8 mouse cellular contexts compared by ENCODE assay signal in genomic region chr7:28208988-28209508, GRCm38 (mm10). TPM values are rescaled to one million over a fixed set of nuclear protein-coding genes. Genes with fewer than 3 reads are reported as not detected.
DNase-seq lines count a peak whose midpoint lies in the region; ATAC-seq lines count a peak whose summit lies in the region.

No protein-coding gene starts in this region.

- H3K27ac ChIP-seq in intestine, embryonic 14.5 days (ENCODE audit: low read depth) = peak overlapping the region; percentile 51; the same call in 1 of the 2 replicates

- no peaks in the 10 kb centered on the region for H3K9me3 ChIP-seq in intestine, embryonic 14.5 days (ENCODE audit: control insufficient read depth, low read length)
- no peaks in the 10 kb centered on the region for H3K9me3 ChIP-seq in megakaryocyte, embryonic 14.5 days

- intact Hi-C loops in left cerebral cortex, postnatal 10 days (cut with DNase I) = loop anchor here (5.0 kb wide), 1 partner anchor 58 kb away; the partner anchor contains the start of gene Eid2

- WGBS in intestine, embryonic 14.5 days = 45% methylated on average over 19 of the region's 19 CpGs

- no peaks in the 10 kb centered on the region for H3K4me1 ChIP-seq in intestine, embryonic 14.5 days (replicated peaks; ENCODE audit: control insufficient read depth, insufficient read depth, low read length)
- H3K4me1 ChIP-seq in megakaryocyte, embryonic 14.5 days = peaks cover 46% of the 10 kb centered on the region

- H3K36me3 ChIP-seq in intestine, embryonic 14.5 days (ENCODE audit: control insufficient read depth, insufficient read depth, low read length) = no peaks in the 10 kb centered on the region
- H3K36me3 ChIP-seq in megakaryocyte, embryonic 14.5 days (replicated peaks; ENCODE audit: low read length) = no peaks in the 10 kb centered on the region

- H3K4me3 ChIP-seq in intestine, embryonic 14.5 days (ENCODE audit: low read depth, low read length) = peak overlapping the region; percentile 28
- H3K4me3 ChIP-seq in megakaryocyte, embryonic 14.5 days (replicated peaks) = peak overlapping the region; percentile 87

- peak overlapping the region; percentile 48 for H3K4me2 ChIP-seq in intestine, embryonic 14.5 days (ENCODE audit: low read length)

- ATAC-seq in intestine, embryonic 14.5 days (replicated peaks; ENCODE audit: low FRiP score, low TSS enrichment, low read depth) = no peak; the same call in 1 of the 2 replicates
- ATAC-seq in erythroid progenitor cell, adult 5-6 weeks (replicated peaks; ENCODE audit: low FRiP score, poor library complexity, severe bottlenecking) = no peak

- H3K9ac ChIP-seq in intestine, embryonic 14.5 days (ENCODE audit: low read length) = peak overlapping the region; percentile 18; the same call in 1 of the 2 replicates

- peak; percentile 77 for DNase-seq in adrenal gland, adult 2 months
- DNase-seq in embryo, embryonic 11 days = peak; percentile 84
- DNase-seq in gastrocnemius, postnatal 4 days (ENCODE audit: low spot score in 2 of 2) = peak; percentile 22 to 55
- DNase-seq in intestine, embryonic 14.5 days (ENCODE audit: low spot score) = no peak
- peak; percentile 61 to 82 for DNase-seq in left cerebral cortex, postnatal 10 days (ENCODE audit: extremely low spot score in 1 of 2, low spot score in 2 of 2)
- peak; percentile 73 for DNase-seq in right cerebral cortex, postnatal 14 days

- H3K27me3 ChIP-seq in intestine, embryonic 14.5 days (replicated peaks; ENCODE audit: control insufficient read depth, insufficient read depth, low read length) = no peaks in the 10 kb centered on the region
- H3K27me3 ChIP-seq in megakaryocyte, embryonic 14.5 days (replicated peaks) = peaks cover 5% of the 10 kb centered on the region

RNA-seq across cellular contexts. Expression of gene Dyrk1b, which starts 29.8 kb away (rescaled TPM):
- total RNA-seq in adrenal gland, adult 2 months (2021) = 10 to 100 TPM; 25.5 to 33.4 TPM
- 104 and 107 TPM in 2 replicates for polyA plus RNA-seq in adrenal gland, adult 2 months (2012; rRNA removed)
- total RNA-seq in gastrocnemius, postnatal 4 days (2021) = 100 to 1,000 TPM; 118 to 131 TPM
- polyA plus RNA-seq in intestine, embryonic 14.5 days (2014; fragmentation: Nextera tagmentation; extraction: Ambion mirVana) = 10.0 and 11.9 TPM in 2 replicates
- 10 to 100 TPM; 32.9 to 34.8 TPM for total RNA-seq in left cerebral cortex, postnatal 10 days (2021)
- polyA plus RNA-seq in megakaryocyte, embryonic 14.5 days (2012; ENCODE audit: insufficient read depth, low replicate concordance) = 49.2 and 72.9 TPM in 2 replicates
- 7.5 and 10.1 TPM in 2 replicates for total RNA-seq in erythroid progenitor cell, adult 5-6 weeks (2015; ENCODE audit: low replicate concordance)
- total RNA-seq in erythroid progenitor cell, adult 5-6 weeks (2017; ENCODE audit: low replicate concordance) = 8.4 and 12.5 TPM in 2 replicates

RNA-seq across cellular contexts. Expression of gene Fbl, which starts 39.5 kb away (rescaled TPM):
- total RNA-seq in adrenal gland, adult 2 months (2021) = 100 to 1,000 TPM in 1 of 2 experiments, 10 to 100 TPM in 1; 99.5 to 104 TPM
- 27.2 and 34.7 TPM in 2 replicates for polyA plus RNA-seq in adrenal gland, adult 2 months (2012; rRNA removed)
- total RNA-seq in gastrocnemius, postnatal 4 days (2021) = 10 to 100 TPM; 61.2 to 64.8 TPM
- polyA plus RNA-seq in intestine, embryonic 14.5 days (2014; fragmentation: Nextera tagmentation; extraction: Ambion mirVana) = 47.6 and 52.5 TPM in 2 replicates
- total RNA-seq in left cerebral cortex, postnatal 10 days (2021) = 10 to 100 TPM; 69.4 to 74.5 TPM
- 156 and 233 TPM in 2 replicates for polyA plus RNA-seq in megakaryocyte, embryonic 14.5 days (2012; ENCODE audit: insufficient read depth, low replicate concordance)
- 18.4 and 40.4 TPM in 2 replicates for total RNA-seq in erythroid progenitor cell, adult 5-6 weeks (2015; ENCODE audit: low replicate concordance)
- total RNA-seq in erythroid progenitor cell, adult 5-6 weeks (2017; ENCODE audit: low replicate concordance) = 15.7 and 17.5 TPM in 2 replicates

RNA-seq across cellular contexts. Expression of gene Eid2, which starts 58.6 kb away (rescaled TPM):
- 10 to 100 TPM; 23.4 to 24.4 TPM for total RNA-seq in adrenal gland, adult 2 months (2021)
- polyA plus RNA-seq in adrenal gland, adult 2 months (2012; rRNA removed) = 30.4 and 36.8 TPM in 2 replicates
- 10 to 100 TPM; 23.0 to 26.4 TPM for total RNA-seq in gastrocnemius, postnatal 4 days (2021)
- 3.2 and 3.3 TPM in 2 replicates for polyA plus RNA-seq in intestine, embryonic 14.5 days (2014; fragmentation: Nextera tagmentation; extraction: Ambion mirVana)
- 10 to 100 TPM; 73.5 to 79.5 TPM for total RNA-seq in left cerebral cortex, postnatal 10 days (2021)
- 8.1 and 12.2 TPM in 2 replicates for polyA plus RNA-seq in megakaryocyte, embryonic 14.5 days (2012; ENCODE audit: insufficient read depth, low replicate concordance)
- 10.1 TPM in 1 of 2 replicates, not detected in the other for total RNA-seq in erythroid progenitor cell, adult 5-6 weeks (2015; ENCODE audit: low replicate concordance)
- total RNA-seq in erythroid progenitor cell, adult 5-6 weeks (2017; ENCODE audit: low replicate concordance) = 3.3 TPM in 1 of 2 replicates, not detected in the other
